Mouse (Mus musculus): ENCODE results near the gene Reep1.
"Not testable (repeated sequence)": the region's sequence is repeated elsewhere in the genome, so short reads cannot be mapped to it uniquely, and the experiment has no call there.

Gene Reep1

GRCm38 (mm10) chr6:71840597-71841290 is 133.4 kb downstream of the Reep1 start:
- no peak for DNase-seq (ENCODE audit: low read depth)

- not testable (repeated sequence) for DNase-seq (ENCODE audit: low read depth)
These were observed 139.5 kb downstream of the Reep1 start for GRCm38 (mm10) chr6:71846906-71847305.
